Mouse (Mus musculus) liver, adult 2 months (tissue): ENCODE data around the gene Dusp5. TPM values are rescaled to one million over a fixed set of nuclear protein-coding genes. Genes with fewer than 3 reads are reported as not detected.

Experiments
- DNase-seq: peaks from one replicate; pipeline ENCODE4 v3.0.0-alpha.2; 2011; ENCODE audit warnings: low read depth, low spot score; ENCODE audit errors: extremely low read depth
- H3K27ac ChIP-seq: fragments of 200-500 bp; replicated peaks from 2 replicates; pipeline ENCODE4 v1.5.1; 2012; ENCODE audit warnings: low read depth, mild to moderate bottlenecking, control low read depth, inconsistent platforms, low read length; ENCODE audit not compliant: insufficient read depth
- H3K27me3 ChIP-seq: fragments of 200-500 bp; 2 replicates; pipeline ENCODE4 v1.6.1; 2012; ENCODE audit warnings: mild to moderate bottlenecking, moderate library complexity, low read length, inconsistent platforms; ENCODE audit not compliant: control insufficient read depth, insufficient read depth
- H3K36me3 ChIP-seq: fragments of 200-500 bp; 2 replicates; pipeline ENCODE4 v1.6.1; 2012; ENCODE audit warnings: low read length, inconsistent platforms; ENCODE audit not compliant: control insufficient read depth, insufficient read depth
- H3K4me1 ChIP-seq: fragments of 200-500 bp; 2 replicates; pipeline ENCODE4 v1.6.1; 2011; ENCODE audit warnings: low read length; ENCODE audit not compliant: control insufficient read depth, insufficient read depth
- H3K4me3 ChIP-seq: fragments of 200-500 bp; 2 replicates; pipeline ENCODE4 v1.5.1; 2011; ENCODE audit warnings: low read depth, mild to moderate bottlenecking, control low read depth, low read length, moderate library complexity; ENCODE audit not compliant: insufficient read depth
- H3K79me2 ChIP-seq: fragments of 200-500 bp; 2 replicates; pipeline ENCODE4 v1.6.1; 2012; ENCODE audit warnings: inconsistent platforms, mild to moderate bottlenecking, low read length, moderate library complexity; ENCODE audit not compliant: control insufficient read depth, insufficient read depth
- H3K9ac ChIP-seq: fragments of 200-500 bp; 2 replicates; pipeline ENCODE4 v1.6.1; 2012; ENCODE audit warnings: low read depth, mild to moderate bottlenecking, control low read depth, inconsistent platforms, low read length
- CTCF ChIP-seq: fragments of 200-500 bp; IDR thresholded peaks from 2 replicates; pipeline ENCODE4 v1.5.1; 2011; ENCODE audit warnings: low read depth, low read length, control low read depth
- POLR2A ChIP-seq: fragments of 200-500 bp; IDR thresholded peaks from 2 replicates; pipeline ENCODE4 v1.6.1; 2011; ENCODE audit warnings: low read length, control low read depth; ENCODE audit not compliant: insufficient read depth; ENCODE audit errors: extremely low read depth
- WGBS: fragments of 180-500 bp; shearing (Covaris S2); methylation state at CpG from one replicate; pipeline ENCODE4 v1.1.7; 2018; 5-methylcytosine and 5-hydroxymethylcytosine counted together
- polyA plus RNA-seq: library from polyadenylated mRNA; depleted of rRNA; stranded (reverse); fragments of >200 nt; gene quantifications from 2 replicates; pipeline ENCODE4 v1.2.3, GENCODE M21; 2012
- total RNA-seq: library from RNA; depleted of rRNA; stranded (reverse); fragments of >200 nt; gene quantifications from 2 replicates; pipeline ENCODE4 v1.2.3, GENCODE M21; 2014

Dusp5 gene
- total and polyA plus RNA-seq, 2 experiments: 0.18 to 1.2 TPM

- 96% methylated on average over 14 of the region's 14 CpGs for WGBS
- Histone ChIP-seq H3K79me2 (no peaks in the 10 kb centered on the region), H3K27ac (no peak overlapping the region), H3K4me1 (no peaks in the 10 kb centered on the region; the same call in 1 of the 2 replicates), H3K36me3 (no peaks in the 10 kb centered on the region), H3K9ac (no peak overlapping the region), H3K27me3 (no peaks in the 10 kb centered on the region), H3K4me3 (no peak overlapping the region)
- TF ChIP-seq CTCF: no peak
- no peak for TF ChIP-seq POLR2A
- DNase-seq: no peak
These were observed 36.8 kb downstream of the Dusp5 start for GRCm38 (mm10) chr19:53565565-53566277.

GRCm38 (mm10) chr19:53567864-53568263, 39.0 kb downstream of the Dusp5 start:
- no peak overlapping the region for H3K4me3 ChIP-seq
- H3K4me1 ChIP-seq: 0 out of 2 replicates have a peak, but pooled peaks cover 2% of the 10 kb centered on the region
- no peaks in the 10 kb centered on the region for H3K27me3 ChIP-seq
- H3K9ac ChIP-seq: no peak overlapping the region
- WGBS: 74% methylated on average over 11 of the region's 11 CpGs
- no peak overlapping the region for H3K27ac ChIP-seq
- no peaks in the 10 kb centered on the region for H3K79me2 ChIP-seq
- TF ChIP-seq CTCF: no peak
- no peak for TF ChIP-seq POLR2A
- DNase-seq: no peak
- H3K36me3 ChIP-seq: no peaks in the 10 kb centered on the region

- Histone ChIP-seq H3K4me1 (0 out of 2 replicates have a peak, but pooled peaks cover 2% of the 10 kb centered on the region), H3K4me3 (no peak overlapping the region), H3K27ac (no peak overlapping the region), H3K9ac (no peak overlapping the region), H3K79me2 (no peaks in the 10 kb centered on the region), H3K27me3 (no peaks in the 10 kb centered on the region), H3K36me3 (no peaks in the 10 kb centered on the region)
- 79% methylated on average over 3 of the region's 3 CpGs for WGBS
- DNase-seq: no peak
- TF ChIP-seq CTCF: no peak
- TF ChIP-seq POLR2A: no peak
These were observed 39.6 kb downstream of the Dusp5 start for GRCm38 (mm10) chr19:53568553-53568952.

- 82% methylated on average over 4 of the region's 4 CpGs for WGBS
- H3K9ac ChIP-seq: no peak overlapping the region
- 0 out of 2 replicates have a peak, but pooled peaks cover 2% of the 10 kb centered on the region for H3K4me1 ChIP-seq
- DNase-seq: no peak
- no peaks in the 10 kb centered on the region for H3K36me3 ChIP-seq
- H3K27me3 ChIP-seq: no peaks in the 10 kb centered on the region
- H3K79me2 ChIP-seq: no peaks in the 10 kb centered on the region
- TF ChIP-seq POLR2A (no peak), CTCF (no peak)
- no peak overlapping the region for H3K27ac ChIP-seq
- no peak overlapping the region for H3K4me3 ChIP-seq
These were observed 42.1 kb downstream of the Dusp5 start for GRCm38 (mm10) chr19:53571056-53571455.

GRCm38 (mm10) chr19:53571501-53572428, 42.9 kb downstream of the Dusp5 start:
- no peaks in the 10 kb centered on the region for H3K79me2 ChIP-seq
- H3K9ac ChIP-seq: no peak overlapping the region
- H3K4me1 ChIP-seq: 0 out of 2 replicates have a peak, but pooled peaks cover 2% of the 10 kb centered on the region
- TF ChIP-seq CTCF (no peak), POLR2A (no peak)
- no peak for DNase-seq
- no peaks in the 10 kb centered on the region for H3K36me3 ChIP-seq
- H3K27me3 ChIP-seq: no peaks in the 10 kb centered on the region
- no peak overlapping the region for H3K4me3 ChIP-seq
- no peak overlapping the region for H3K27ac ChIP-seq
- 77% methylated on average over 18 of the region's 18 CpGs for WGBS
